Mouse (Mus musculus) MEL (cell line): Measurements from ENCODE around the gene Flvcr1.

ENCODE experiments used
- POLR2A ChIP-seq, 2 experiments: IDR thresholded peaks; 2 replicates each; pipeline ENCODE4 v1.6.1; 2011 to 2012; ENCODE audit warnings: low read length in 2 of 2, mild to moderate bottlenecking in 2 of 2, control low read depth in 1 of 2, improper control_type of control experiment in 1 of 2, low read depth in 1 of 2, moderate library complexity in 1 of 2; ENCODE audit not compliant: control insufficient read depth in 1 of 2, insufficient read depth in 1 of 2, poor library complexity in 1 of 2
- TAL1 ChIP-seq: IDR thresholded peaks from 2 replicates; pipeline ENCODE4 v1.6.1; 2012; ENCODE audit warnings: mild to moderate bottlenecking, inconsistent platforms, low read length, moderate library complexity, mixed read lengths

DNA sequence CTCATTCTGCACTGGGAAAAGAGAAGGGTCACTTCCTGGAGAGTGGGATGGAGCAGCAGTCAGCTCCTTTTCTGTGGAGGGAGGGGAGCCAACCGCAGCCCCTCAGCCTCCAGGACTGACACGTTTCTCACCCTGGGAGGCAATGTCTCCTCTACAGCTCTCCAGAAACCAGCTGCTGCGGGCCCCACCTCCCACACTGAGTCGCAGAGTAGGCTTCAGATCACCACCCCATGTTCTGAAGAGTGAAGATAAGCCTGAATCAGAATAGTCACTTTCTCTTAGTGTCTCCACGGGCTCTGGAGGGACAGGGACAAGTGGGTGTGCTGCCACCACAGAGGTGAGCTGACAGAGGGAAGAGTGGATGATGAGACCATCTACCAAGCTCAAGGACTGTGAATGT is 67.1 kb downstream of the Flvcr1 start:
- TF ChIP-seq TAL1 = no peak
- no peak for TF ChIP-seq POLR2A (IDR thresholded peaks at IDR 0.05; ENCODE audit: control insufficient read depth in 1 of 2, insufficient read depth in 1 of 2, low read depth in 1 of 2, low read length in 2 of 2, poor library complexity in 1 of 2)
